Mouse (Mus musculus) ES-Bruce4 (cell line): ENCODE data around the gene Nat9. TPM values are rescaled to one million over a fixed set of nuclear protein-coding genes. Genes with fewer than 3 reads are reported as not detected.

ENCODE experiments used
- H3K27ac ChIP-seq: 2 replicates; pipeline ENCODE4 v1.5.1; 2012; ENCODE audit warnings: low read length, inconsistent platforms; ENCODE audit not compliant: insufficient read depth
- H3K27me3 ChIP-seq: 2 replicates; pipeline ENCODE4 v1.6.1; 2012; ENCODE audit warnings: mild to moderate bottlenecking, low read length, inconsistent platforms; ENCODE audit not compliant: control insufficient read depth, poor library complexity, insufficient read depth, severe bottlenecking
- H3K36me3 ChIP-seq: 2 replicates; pipeline ENCODE4 v1.6.1; 2012; ENCODE audit warnings: inconsistent platforms, mild to moderate bottlenecking, low read length, moderate library complexity; ENCODE audit not compliant: control insufficient read depth, poor library complexity, insufficient read depth, severe bottlenecking
- H3K4me1 ChIP-seq: one replicate; pipeline ENCODE4 v1.8.1; 2011; ENCODE audit warnings: low read length; ENCODE audit not compliant: control insufficient read depth, insufficient read depth
- H3K4me3 ChIP-seq: 2 replicates; pipeline ENCODE4 v1.5.1; 2011; ENCODE audit warnings: low read depth, mild to moderate bottlenecking, low read length
- H3K9ac ChIP-seq: 2 replicates; pipeline ENCODE4 v1.6.1; 2012; ENCODE audit warnings: low read depth, mild to moderate bottlenecking, inconsistent platforms; ENCODE audit not compliant: poor library complexity, severe bottlenecking
- H3K9me3 ChIP-seq: replicated peaks from 2 replicates; pipeline ENCODE4 v1.6.1; 2012; ENCODE audit warnings: mild to moderate bottlenecking, low read length, inconsistent platforms; ENCODE audit not compliant: control insufficient read depth, poor library complexity, insufficient read depth, severe bottlenecking
- CTCF ChIP-seq: IDR thresholded peaks from one replicate; pipeline ENCODE4 v1.8.1; 2011; ENCODE audit warnings: low read depth, low read length
- EP300 ChIP-seq: IDR thresholded peaks from 2 replicates; pipeline ENCODE4 v1.6.1; 2011; ENCODE audit warnings: low read depth, low read length; ENCODE audit not compliant: insufficient read depth
- POLR2A ChIP-seq: IDR thresholded peaks from one replicate; pipeline ENCODE4 v1.8.1; 2011; ENCODE audit warnings: low read length; ENCODE audit not compliant: insufficient read depth
- polyA plus RNA-seq: library from polyadenylated mRNA; stranded (reverse); fragments of >200 nt; gene quantifications from 2 replicates; pipeline ENCODE4 v1.2.4, GENCODE M21; 2011; ENCODE audit warnings: low read depth; ENCODE audit not compliant: missing spikeins, insufficient read depth, insufficient read length

The Nat9 gene
- polyA plus RNA-seq, 1 experiment: 16.2 TPM

- Histone ChIP-seq H3K36me3 (0 out of 2 replicates have a peak, but pooled peaks cover 7% of the 10 kb centered on the region), H3K27ac (no peak overlapping the region), H3K9me3 (no peaks in the 10 kb centered on the region), H3K4me1 (peaks cover 21% of the 10 kb centered on the region), H3K4me3 (no peak overlapping the region), H3K27me3 (no peaks in the 10 kb centered on the region), H3K9ac (no peak overlapping the region)
- TF ChIP-seq POLR2A (no peak), EP300 (no peak), CTCF (no peak)
Observed at GRCm38 (mm10) chr11:115177559-115178195, 10.0 kb downstream of the Nat9 start.

DNA sequence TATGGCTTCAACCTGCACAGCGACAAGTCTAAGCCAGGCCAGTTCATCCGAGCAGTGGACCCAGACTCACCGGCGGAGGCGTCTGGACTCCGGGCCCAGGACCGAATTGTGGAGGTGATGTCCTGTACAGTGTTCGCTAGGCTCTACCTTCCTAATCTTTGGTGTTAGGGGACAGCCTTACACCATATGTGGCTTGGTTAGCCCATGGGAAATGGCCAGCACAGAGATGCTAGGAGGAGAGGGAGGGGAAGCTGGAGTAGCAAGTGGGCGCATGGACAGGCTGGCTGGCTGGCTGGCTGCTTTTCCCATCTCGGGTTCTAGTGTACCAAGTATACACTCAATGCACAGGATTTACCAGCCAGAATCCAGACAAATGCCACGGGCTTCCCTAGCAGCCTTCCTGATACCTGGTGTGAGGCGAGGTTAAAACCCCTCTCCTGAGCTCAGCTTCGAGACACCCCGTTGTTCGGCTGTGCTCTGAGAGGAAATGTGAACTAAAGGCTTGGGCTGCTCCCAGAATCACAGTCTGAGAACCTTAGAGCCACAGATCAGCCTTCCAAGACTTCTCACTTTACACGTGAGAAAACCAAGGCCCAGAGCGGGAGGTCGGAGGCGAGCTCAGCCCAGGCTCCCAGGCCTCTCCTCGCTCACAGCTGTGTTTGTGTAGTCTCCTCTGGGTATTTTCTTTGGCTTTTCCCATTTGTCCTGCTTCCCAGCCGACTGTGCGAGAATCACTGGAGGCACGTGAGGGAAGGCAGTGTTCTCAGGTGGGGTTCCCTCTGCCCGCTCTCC is 11.1 kb downstream of the Nat9 start:
- Histone ChIP-seq H3K36me3 (0 out of 2 replicates have a peak, but pooled peaks cover 7% of the 10 kb centered on the region), H3K4me3 (no peak overlapping the region), H3K9me3 (no peaks in the 10 kb centered on the region), H3K27me3 (no peaks in the 10 kb centered on the region), H3K4me1 (peaks cover 28% of the 10 kb centered on the region), H3K9ac (no peak overlapping the region), H3K27ac (no peak overlapping the region)
- TF ChIP-seq CTCF (no peak), POLR2A (no peak), EP300 (no peak)

DNA sequence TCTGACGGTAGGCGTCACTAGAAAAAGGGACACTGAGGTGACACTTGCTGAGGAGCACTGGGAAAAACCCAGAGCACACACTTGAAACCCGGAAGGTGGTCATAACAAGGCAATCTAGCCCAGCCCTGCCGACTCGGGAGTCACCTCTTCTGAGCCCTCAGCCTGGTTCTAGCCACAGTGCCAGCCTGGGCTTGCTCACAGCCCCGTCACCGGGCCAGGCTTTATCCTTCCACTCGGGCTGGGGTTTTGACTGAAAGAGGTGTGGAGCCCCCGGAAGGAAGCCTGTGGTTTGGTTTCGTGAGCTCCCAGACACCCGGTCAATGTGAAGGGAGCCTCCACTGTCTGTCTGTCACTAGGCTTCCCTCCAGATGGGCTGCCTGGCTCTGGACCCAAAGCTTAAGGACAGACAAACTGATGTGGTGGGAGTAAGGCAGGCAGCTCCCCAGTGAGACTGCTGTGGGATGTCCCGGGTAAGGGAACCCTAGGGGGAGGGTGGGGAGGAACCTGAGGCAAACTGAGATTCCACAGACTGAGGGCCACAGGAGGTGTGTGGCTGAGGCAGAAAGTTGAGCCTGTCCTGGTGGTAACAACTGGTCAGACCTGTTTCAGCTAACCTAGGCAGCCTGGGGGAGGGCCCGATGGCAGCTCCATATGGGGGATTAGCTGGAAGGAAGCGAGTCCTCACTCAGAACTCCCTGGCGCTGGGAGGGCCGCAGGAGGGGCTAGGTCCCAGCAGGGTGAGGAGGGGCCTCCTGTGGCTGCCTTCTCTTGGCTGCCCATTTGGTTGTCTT is 13.9 kb downstream of the Nat9 start:
- peak overlapping the region; percentile 72 for H3K27ac ChIP-seq
- peaks cover 28% of the 10 kb centered on the region for H3K4me1 ChIP-seq
- no peaks in the 10 kb centered on the region for H3K36me3 ChIP-seq
- H3K4me3 ChIP-seq: no peak overlapping the region; the same call in 1 of the 2 replicates
- no peak for TF ChIP-seq POLR2A
- TF ChIP-seq EP300: peak; percentile 92
- H3K9me3 ChIP-seq: no peaks in the 10 kb centered on the region
- H3K9ac ChIP-seq: peak overlapping the region; percentile 26
- H3K27me3 ChIP-seq: no peaks in the 10 kb centered on the region

GRCm38 (mm10) chr11:115172825-115173287 is 14.8 kb downstream of the Nat9 start:
- H3K36me3 ChIP-seq: no peaks in the 10 kb centered on the region
- TF ChIP-seq EP300 (peak; percentile 74), CTCF (no peak), POLR2A (no peak)
- H3K9ac ChIP-seq: no peak overlapping the region
- peaks cover 28% of the 10 kb centered on the region for H3K4me1 ChIP-seq
- H3K9me3 ChIP-seq: no peaks in the 10 kb centered on the region
- H3K27ac ChIP-seq: peak overlapping the region; percentile 71
- no peak overlapping the region for H3K4me3 ChIP-seq
- H3K27me3 ChIP-seq: no peaks in the 10 kb centered on the region

DNA sequence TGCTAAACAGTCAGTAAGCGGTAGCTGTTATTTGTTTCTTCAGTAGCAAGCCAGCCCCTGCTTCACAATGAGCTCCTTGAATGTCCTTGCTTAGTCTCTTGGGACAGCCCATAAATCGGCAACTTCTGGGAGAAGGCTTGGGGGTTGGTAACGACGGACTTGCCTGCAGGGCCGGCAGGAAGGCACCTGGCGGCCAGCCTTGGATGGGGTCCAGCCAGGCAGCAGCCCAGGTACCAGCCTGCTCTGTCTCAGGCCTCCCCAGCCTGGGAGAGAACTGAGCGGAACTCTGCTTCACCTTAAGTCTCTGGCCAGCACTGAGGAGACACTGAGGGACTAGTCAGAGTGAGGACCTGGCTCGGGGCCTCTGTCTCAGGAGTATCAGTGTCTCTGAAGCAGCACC is 16.5 kb downstream of the Nat9 start:
- no peaks in the 10 kb centered on the region for H3K27me3 ChIP-seq
- peaks cover 19% of the 10 kb centered on the region for H3K4me1 ChIP-seq
- H3K9me3 ChIP-seq: no peaks in the 10 kb centered on the region
- no peaks in the 10 kb centered on the region for H3K36me3 ChIP-seq
- TF ChIP-seq POLR2A: no peak
- no peak for TF ChIP-seq CTCF
- TF ChIP-seq EP300: no peak
- no peak overlapping the region for H3K9ac ChIP-seq
- H3K4me3 ChIP-seq: no peak overlapping the region
- H3K27ac ChIP-seq: no peak overlapping the region

- Histone ChIP-seq H3K9me3 (no peaks in the 10 kb centered on the region), H3K27ac (no peak overlapping the region), H3K27me3 (no peaks in the 10 kb centered on the region), H3K4me3 (no peak overlapping the region), H3K4me1 (peaks cover 11% of the 10 kb centered on the region), H3K36me3 (no peaks in the 10 kb centered on the region), H3K9ac (no peak overlapping the region)
- no peak for TF ChIP-seq EP300
- no peak for TF ChIP-seq CTCF
- no peak for TF ChIP-seq POLR2A
Observed at GRCm38 (mm10) chr11:115169430-115169829, 18.2 kb downstream of the Nat9 start.
